Mouse (Mus musculus) stomach, postnatal 0 days (tissue): ENCODE measurements around the gene Per1. TPM values are rescaled to one million over a fixed set of nuclear protein-coding genes. Genes with fewer than 3 reads are reported as not detected.
A peak's percentile ranks its signal among the peaks of the same experiment; 100 is the strongest.

Source experiments
- ATAC-seq: fragments of 200-750 bp; cut with Nextera tagmentation; 2 replicates; pipeline ENCODE4 v1.8.0; 2017; ENCODE audit not compliant: low FRiP score, low TSS enrichment
- DNase-seq: peaks from one replicate; pipeline ENCODE4 v3.0.0-alpha.2; 2016; ENCODE audit warnings: low spot score
- H3K27ac ChIP-seq: fragments of 300-500 bp; sonication (generic); replicated peaks from 2 replicates; pipeline ENCODE4 v1.5.1; 2014; ENCODE audit warnings: mild to moderate bottlenecking, control low read depth
- H3K27me3 ChIP-seq: fragments of 300-500 bp; sonication (generic); 2 replicates; pipeline ENCODE4 v1.6.1; 2014; ENCODE audit warnings: low read length; ENCODE audit not compliant: control insufficient read depth, insufficient read depth
- H3K36me3 ChIP-seq: fragments of 300-500 bp; sonication (generic); 2 replicates; pipeline ENCODE4 v1.6.1; 2014; ENCODE audit warnings: low read length, mixed read lengths; ENCODE audit not compliant: control insufficient read depth, insufficient read depth
- H3K4me1 ChIP-seq: fragments of 300-500 bp; sonication (generic); replicated peaks from 2 replicates; pipeline ENCODE4 v1.6.1; 2014; ENCODE audit warnings: antibody characterized with exemption; ENCODE audit not compliant: control insufficient read depth, insufficient read depth
- H3K4me2 ChIP-seq: fragments of 300-500 bp; sonication (generic); replicated peaks from 2 replicates; pipeline ENCODE4 v1.6.1; 2014; ENCODE audit warnings: low read depth, mild to moderate bottlenecking, control low read depth, moderate library complexity
- H3K4me3 ChIP-seq: fragments of 300-500 bp; sonication (generic); 2 replicates; pipeline ENCODE4 v1.5.1; 2014; ENCODE audit warnings: low read depth, low read length, control low read depth
- H3K9ac ChIP-seq: fragments of 300-500 bp; sonication (generic); 2 replicates; pipeline ENCODE4 v1.6.1; 2014; ENCODE audit warnings: mild to moderate bottlenecking, low read length, control low read depth, mixed read lengths
- H3K9me3 ChIP-seq: fragments of 300-500 bp; sonication (generic); 2 replicates; pipeline ENCODE4 v1.6.1; 2016; ENCODE audit warnings: low read length; ENCODE audit not compliant: control insufficient read depth
- CTCF ChIP-seq: IDR thresholded peaks from 2 replicates; pipeline ENCODE4 v1.5.1; 2016; ENCODE audit warnings: antibody characterized with exemption, low read depth, mild to moderate bottlenecking, moderate library complexity
- EP300 ChIP-seq: optimal IDR thresholded peaks from 2 replicates; pipeline ENCODE3; 2016; ENCODE audit warnings: antibody characterized with exemption
- WGBS: fragments of 180-500 bp; shearing (Covaris S2); extraction: QIAGEN DNeasy Blood & Tissue Kit; methylation state at CpG from one replicate; pipeline ENCODE4 v1.1.7; 2014; 5-methylcytosine and 5-hydroxymethylcytosine counted together
- polyA plus RNA-seq: library from polyadenylated mRNA; unstranded; fragments of >200 nt; fragmentation: Nextera tagmentation; extraction: Ambion mirVana; gene quantifications from 2 replicates; pipeline ENCODE4 v1.2.1, GENCODE M21; 2015

Gene Per1
- polyA plus RNA-seq = 7.7 and 13.1 TPM in 2 replicates

- H3K27me3 ChIP-seq = no peaks in the 10 kb centered on the region
- TF ChIP-seq EP300 = peak; percentile 96
- TF ChIP-seq CTCF = peak; percentile 2; the same call in 1 of the 2 replicates
- H3K9ac ChIP-seq = peak within 1 kb of the TSS; percentile 99
- no peaks in the 10 kb centered on the region for H3K9me3 ChIP-seq
- DNase-seq (peak; percentile 99), ATAC-seq (peak; percentile 87)
- peak within 1 kb of the TSS; percentile 70 for H3K4me2 ChIP-seq
- under 1% methylated on average over 37 of the region's 37 CpGs for WGBS
- H3K4me3 ChIP-seq = peak within 1 kb of the TSS; percentile 91
- peaks cover 10% of the 10 kb centered on the region for H3K4me1 ChIP-seq
- H3K27ac ChIP-seq = peak within 1 kb of the TSS; percentile 100
- 0 out of 2 replicates have a peak, but pooled peaks cover 8% of the 10 kb centered on the region for H3K36me3 ChIP-seq
Observed at GRCm38 (mm10) chr11:69094697-69095429, at the start of gene Per1. Gene Per1 (plus strand): TSS chr11:69095217.

- Histone ChIP-seq H3K4me3 (peak within 1 kb of the TSS; percentile 79), H3K9me3 (no peaks in the 10 kb centered on the region), H3K27me3 (no peaks in the 10 kb centered on the region), H3K36me3 (no peaks in the 10 kb centered on the region), H3K9ac (peak within 1 kb of the TSS; percentile 70), H3K4me1 (no peaks in the 10 kb centered on the region), H3K4me2 (peak within 1 kb of the TSS; percentile 86), H3K27ac (peak within 1 kb of the TSS; percentile 79)
- no peak for TF ChIP-seq EP300
- no peak for TF ChIP-seq CTCF
- ATAC-seq = peak; percentile 76
- peak; percentile 90 for DNase-seq
- WGBS = under 1% methylated on average over 53 of the region's 54 CpGs
Observed at GRCm38 (mm10) chr11:69045531-69046394, 49.3 kb upstream of the Per1 start, which contains the start of gene Aurkb. Gene Aurkb (plus strand): TSS chr11:69045647.

DNA sequence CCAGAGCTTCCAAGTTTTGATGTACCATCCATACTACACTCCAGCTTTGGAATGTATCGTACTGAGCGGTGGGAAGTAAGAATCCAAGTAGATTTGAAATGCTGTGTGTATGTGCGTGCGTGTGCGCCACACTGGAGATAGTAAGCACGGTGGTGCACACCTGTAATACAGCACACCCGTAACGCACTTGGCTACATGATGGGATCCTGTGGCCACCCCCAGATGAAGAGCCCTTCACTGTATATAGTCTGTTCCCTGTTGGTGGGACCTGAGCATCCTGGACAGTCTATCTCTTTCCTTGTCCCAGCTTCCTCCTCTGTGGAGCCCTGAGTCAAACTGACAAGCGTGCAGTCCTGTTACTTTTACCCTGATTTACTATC is 48.6 kb upstream of the Per1 start:
- no peak overlapping the region for H3K27ac ChIP-seq
- TF ChIP-seq CTCF (no peak), EP300 (no peak)
- peak overlapping the region; percentile 70 for H3K9ac ChIP-seq
- H3K4me3 ChIP-seq = peak overlapping the region; percentile 79
- 2% methylated on average over 9 of the region's 9 CpGs for WGBS
- H3K4me1 ChIP-seq = no peaks in the 10 kb centered on the region
- H3K36me3 ChIP-seq = no peaks in the 10 kb centered on the region
- ATAC-seq (no peak), DNase-seq (no peak)
- H3K9me3 ChIP-seq = no peaks in the 10 kb centered on the region
- no peaks in the 10 kb centered on the region for H3K27me3 ChIP-seq
- H3K4me2 ChIP-seq = peak overlapping the region; percentile 86

DNA sequence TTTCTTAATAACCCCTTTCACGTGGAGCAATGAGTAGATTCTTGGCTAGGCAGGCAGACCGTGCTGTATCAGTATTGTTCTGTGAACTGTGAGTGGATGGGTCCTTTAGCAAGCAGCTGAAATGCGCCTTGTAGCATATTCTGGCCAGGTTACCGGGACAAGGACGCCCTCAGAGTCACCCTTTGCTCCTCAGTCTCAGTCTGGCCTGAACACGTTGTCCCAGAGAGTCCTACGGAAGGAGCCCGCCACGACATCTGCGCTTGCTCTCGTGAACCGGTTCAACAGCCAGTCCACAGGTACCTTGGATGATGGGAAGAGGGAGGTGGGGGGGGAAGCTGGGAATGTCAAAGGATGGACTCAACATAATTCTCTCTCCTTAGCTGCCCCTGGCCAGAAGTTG is 47.4 kb upstream of the Per1 start:
- no peak for ATAC-seq
- Histone ChIP-seq H3K4me1 (no peaks in the 10 kb centered on the region), H3K9me3 (no peaks in the 10 kb centered on the region), H3K36me3 (no peaks in the 10 kb centered on the region), H3K9ac (no peak overlapping the region), H3K4me3 (no peak overlapping the region), H3K27ac (no peak overlapping the region), H3K27me3 (no peaks in the 10 kb centered on the region), H3K4me2 (no peak overlapping the region)
- 86% methylated on average over 12 of the region's 12 CpGs for WGBS
- DNase-seq = no peak
- TF ChIP-seq CTCF (no peak), EP300 (no peak)

DNA sequence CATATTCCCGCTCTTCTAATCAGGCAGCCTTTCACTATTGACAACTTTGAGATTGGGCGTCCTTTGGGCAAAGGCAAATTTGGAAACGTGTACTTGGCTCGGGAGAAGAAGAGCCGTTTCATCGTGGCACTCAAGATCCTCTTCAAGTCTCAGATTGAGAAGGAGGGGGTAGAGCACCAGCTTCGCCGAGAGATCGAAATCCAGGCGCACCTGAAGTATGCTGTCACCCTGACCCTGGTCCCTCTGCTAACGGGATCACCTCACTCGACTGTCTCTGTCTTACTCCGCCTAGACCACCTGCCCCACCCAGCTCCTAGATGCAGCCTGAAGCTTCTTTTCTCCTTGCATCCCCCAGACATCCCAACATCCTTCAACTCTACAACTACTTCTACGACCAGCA is 46.9 kb upstream of the Per1 start:
- H3K4me1 ChIP-seq = no peaks in the 10 kb centered on the region
- no peak overlapping the region for H3K27ac ChIP-seq
- H3K4me2 ChIP-seq = no peak overlapping the region
- no peak overlapping the region for H3K4me3 ChIP-seq
- WGBS = 91% methylated on average over 14 of the region's 14 CpGs
- no peak for TF ChIP-seq CTCF
- no peak for TF ChIP-seq EP300
- DNase-seq (no peak), ATAC-seq (no peak)
- no peak overlapping the region for H3K9ac ChIP-seq
- no peaks in the 10 kb centered on the region for H3K36me3 ChIP-seq
- no peaks in the 10 kb centered on the region for H3K27me3 ChIP-seq
- H3K9me3 ChIP-seq = no peaks in the 10 kb centered on the region
